Mouse (Mus musculus) E14TG2a.4 (cell line): ENCODE results near the gene Top1.

Experiments used
- CTCF ChIP-seq: conservative IDR thresholded peaks from 2 replicates; pipeline ENCODE4 v1.5.1; 2014; ENCODE audit warnings: low read length
- NANOG ChIP-seq: IDR thresholded peaks from 2 replicates; pipeline ENCODE4 v1.6.1; 2014; ENCODE audit warnings: borderline replicate concordance, low read length, mixed read lengths
- POU5F1 ChIP-seq: IDR thresholded peaks from 2 replicates; pipeline ENCODE4 v1.6.1; 2014; ENCODE audit warnings: low read length, borderline replicate concordance

- TF ChIP-seq CTCF (no peak), NANOG (no peak), POU5F1 (no peak)
Measured at GRCm38 (mm10) chr2:160736466-160736865, 90.8 kb downstream of the Top1 start.
